Mouse (Mus musculus) right cerebral cortex, postnatal 4 days (tissue): ENCODE results near the gene Rapgef4.

Experiments used
- DNase-seq: peaks from one replicate; pipeline ENCODE4 v3.0.0-alpha.2; 2022

Gene Rapgef4

DNA sequence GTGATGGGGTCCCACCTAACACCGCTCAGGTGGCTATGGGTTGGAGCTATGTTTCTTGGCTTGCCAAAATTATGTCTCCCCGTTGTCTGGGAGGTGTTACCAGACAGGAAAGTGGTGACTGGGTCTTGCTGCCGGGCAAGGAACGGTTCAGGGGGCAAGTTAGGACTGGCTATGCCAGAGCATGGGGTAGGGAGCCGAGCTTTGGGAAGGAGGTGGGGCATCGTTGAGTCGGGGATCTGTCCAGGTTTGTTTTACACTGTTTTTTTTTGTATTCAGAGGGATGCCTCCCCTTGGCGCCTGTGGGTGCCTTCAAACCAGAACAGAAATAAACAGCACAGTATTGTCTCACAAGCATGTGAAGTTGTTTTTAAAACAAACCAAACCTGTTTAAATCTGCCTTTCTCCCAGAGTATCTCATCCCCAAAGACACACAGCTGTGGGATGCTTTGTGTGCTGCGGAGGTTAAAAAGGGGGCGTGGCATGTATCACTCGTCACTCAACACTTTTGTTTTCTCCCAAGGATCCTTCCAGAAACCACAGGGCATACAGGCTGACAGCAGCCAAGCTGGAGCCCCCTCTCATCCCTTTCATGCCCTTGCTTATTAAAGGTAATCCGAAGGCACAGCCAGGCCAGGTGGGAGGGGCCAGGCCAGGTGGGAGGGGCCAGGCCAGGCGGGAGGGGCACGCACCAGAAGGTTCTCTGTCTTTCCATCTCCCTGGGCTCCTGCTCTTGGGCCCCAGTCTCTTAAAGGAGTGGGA is 260.9 kb downstream of the Rapgef4 start:
- no peak for DNase-seq

DNA sequence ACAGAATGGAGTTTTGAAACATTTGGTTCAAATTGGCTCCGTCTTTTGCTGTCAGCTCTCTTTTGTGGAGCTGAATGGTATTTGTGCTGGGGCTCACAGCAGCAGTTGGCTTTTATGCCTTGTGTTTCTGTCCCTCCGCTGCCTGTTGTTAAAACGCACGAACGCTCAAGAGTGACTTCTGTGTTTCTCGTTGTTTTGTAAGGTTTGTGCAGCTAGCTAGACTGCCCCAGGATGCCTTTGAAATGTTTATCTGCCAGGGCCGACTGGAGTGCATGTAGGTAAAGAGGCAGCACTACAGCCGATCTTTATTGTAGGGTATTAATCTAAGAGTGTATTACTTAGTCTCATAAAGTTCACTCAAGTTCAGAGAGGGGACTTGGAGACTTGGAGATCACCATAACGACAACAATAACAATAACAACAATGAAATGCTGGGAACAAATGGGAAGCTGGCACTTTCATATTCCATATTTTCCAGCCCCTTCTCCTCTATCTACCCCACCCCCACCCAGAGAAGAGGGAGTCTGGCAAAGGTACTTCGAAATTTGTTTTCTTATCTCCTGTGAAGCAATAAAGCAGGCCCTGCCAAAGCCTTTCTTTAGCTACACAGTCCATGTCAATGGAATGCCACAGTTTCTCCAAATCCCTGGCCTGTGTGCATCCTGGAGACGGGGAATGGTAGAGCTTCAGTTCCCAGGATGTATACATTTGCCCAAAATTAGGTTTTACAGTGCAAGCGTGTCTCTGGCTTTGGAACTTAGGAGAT is 262.1 kb downstream of the Rapgef4 start:
- DNase-seq, result no peak

DNA sequence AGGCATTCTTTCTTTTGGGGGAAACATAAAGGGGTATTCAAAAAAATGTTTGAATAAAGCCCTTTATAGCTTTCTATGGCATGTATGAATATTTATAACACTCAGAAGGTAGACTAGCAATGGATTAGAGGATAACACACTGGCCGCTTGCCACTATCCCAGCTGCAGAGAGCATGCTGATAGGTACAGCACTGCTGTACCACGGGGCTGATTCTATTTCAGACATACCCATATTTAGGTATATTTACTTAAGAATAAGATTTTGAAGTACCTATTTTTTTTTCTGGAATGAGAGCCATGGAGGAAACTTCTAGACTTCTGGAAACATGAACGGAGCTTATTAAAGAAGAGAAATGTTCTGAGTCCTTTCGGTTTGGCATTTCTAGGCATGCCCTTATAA is 264.6 kb downstream of the Rapgef4 start:
- DNase-seq, result no peak

DNA sequence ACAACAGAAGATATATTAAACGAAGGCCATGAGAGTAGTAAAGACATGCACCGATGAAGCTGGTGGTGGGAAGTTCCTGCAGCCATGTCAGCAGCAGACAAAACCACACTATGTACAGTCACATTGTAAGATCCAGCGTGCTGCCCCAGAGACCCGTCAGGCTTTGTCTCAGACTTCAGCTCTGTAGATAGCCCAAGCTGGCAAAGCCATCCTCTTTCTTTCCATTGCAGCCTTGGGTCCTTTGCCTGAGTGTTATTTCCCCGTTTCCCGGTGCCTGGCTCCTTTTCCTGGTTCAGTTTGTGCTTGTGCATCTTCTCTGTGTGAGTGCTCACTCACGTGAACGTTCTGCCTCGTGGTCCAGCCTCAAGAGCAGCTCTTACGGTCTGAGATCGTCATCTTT is 265.3 kb downstream of the Rapgef4 start:
- DNase-seq, result no peak

DNA sequence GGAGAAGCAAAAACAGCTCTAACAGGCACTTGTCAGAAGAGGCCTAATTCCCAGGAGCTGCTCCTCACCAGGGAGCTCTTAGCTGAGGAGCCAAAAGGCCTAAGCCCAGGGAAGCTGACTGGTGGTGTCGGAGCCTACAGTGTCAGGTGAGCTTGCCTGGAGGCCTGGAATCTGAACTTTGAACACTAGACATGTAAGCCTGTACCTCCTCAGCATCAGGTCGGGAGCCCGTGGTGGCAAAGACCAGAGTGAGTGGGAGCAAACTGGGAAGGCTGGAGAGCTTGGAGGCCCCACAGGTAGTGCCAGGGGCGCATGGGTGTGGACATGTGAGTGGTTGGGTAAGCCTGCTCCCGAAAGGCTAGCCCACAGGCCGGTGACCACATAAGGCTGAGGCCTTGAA is 266.8 kb downstream of the Rapgef4 start:
- no peak for DNase-seq

DNA sequence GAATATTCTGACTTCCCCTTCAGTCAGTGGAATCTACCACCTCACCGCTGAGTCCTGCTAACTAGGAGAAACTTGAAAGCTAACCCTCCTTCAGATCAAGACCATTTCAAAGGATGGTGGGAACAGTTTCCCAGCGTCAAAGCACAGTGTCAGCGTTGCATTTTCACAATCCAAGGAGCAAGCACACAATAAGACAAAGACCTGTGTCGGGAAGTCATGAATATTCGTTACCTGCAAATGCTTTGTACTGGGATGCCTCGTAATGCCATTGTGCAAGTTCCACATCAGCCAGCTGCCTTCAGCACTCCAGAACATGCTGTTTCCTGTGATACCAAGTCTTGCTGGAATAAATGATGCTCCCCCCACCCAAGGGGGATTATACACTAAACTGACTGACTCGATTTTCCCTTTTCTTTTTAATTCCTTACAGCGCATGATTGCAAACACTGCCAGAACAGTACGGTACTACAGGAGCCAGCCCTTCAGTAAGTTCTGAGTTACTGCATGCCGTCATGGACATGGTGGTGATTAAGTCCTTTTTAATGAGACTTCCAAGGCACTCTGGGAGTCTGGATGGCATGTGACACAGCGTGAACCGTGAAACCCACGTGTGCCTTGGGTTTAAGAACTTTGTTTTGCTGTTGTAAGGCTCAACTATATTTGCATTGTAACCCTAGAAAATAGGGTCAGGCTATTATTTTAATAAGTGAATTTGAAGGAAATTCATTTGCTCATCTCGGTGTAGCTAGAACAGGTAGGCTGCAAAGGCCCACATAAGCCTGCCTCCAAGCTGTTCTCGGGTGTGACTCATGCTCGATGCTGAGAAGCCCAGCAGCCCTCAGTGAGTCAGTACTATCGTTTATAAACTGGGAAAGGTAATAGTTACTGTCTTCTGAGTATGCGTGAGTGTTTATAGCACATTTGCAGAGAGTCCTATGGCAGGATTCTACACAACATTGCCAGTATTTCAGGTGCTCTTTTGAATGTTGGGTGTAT is 271.8 kb downstream of the Rapgef4 start:
- DNase-seq, result no peak

DNA sequence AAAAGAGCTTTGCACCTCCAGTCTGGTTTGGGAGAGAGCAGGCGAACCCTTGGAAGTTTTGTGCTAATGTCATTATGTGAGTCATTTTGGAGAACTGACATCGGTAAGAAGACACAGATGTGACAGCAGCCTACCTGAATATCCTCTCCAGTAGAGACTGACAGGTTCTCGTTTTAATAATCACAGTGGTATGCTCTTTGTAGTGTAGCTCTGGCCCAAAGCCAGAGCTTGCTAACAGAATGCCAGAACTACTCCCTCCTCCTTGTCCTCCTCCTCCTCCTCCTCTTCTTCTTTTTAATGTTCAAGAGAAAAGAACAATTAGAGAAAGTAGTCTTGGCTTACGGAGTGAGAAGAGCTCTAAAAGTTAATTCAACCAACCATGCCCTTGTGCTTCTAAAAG is 272.8 kb downstream of the Rapgef4 start:
- no peak for DNase-seq

DNA sequence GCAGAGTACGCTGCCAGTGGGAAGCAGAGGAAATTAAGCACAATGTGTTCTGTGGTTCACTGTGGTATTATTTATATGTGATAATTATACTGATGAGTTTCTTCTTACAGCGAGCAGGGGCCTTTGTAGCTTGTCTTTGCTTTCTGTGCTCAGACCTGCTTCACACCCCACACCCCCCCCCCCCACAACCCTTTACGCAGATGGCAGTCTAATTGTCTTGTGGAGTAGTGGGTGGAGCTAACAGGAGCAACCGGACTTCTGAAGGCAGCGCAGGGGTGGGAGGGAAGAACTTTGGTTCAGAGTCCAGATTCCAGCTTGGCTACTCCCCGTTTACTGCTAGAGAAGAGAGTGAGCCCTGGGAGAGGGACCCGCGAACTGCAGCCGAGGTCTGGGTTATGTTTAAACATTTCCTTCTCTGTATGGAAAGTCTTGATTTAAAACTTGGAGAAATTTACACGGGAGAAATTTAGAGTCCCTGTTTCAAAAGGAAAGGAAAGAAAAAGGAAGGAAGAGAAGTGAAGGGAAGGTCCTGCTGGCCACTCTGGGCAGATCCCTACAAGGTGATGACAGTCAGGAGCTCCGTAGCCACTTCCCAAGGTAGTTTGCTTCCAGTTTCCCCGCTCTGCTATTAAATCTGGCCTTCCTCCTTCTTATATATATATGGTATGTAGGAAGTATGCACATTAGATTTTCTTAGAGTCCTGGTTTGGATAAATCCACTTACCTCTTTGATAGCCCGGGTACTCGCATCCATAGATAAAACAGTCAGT is 274.0 kb downstream of the Rapgef4 start:
- DNase-seq, result no peak

DNA sequence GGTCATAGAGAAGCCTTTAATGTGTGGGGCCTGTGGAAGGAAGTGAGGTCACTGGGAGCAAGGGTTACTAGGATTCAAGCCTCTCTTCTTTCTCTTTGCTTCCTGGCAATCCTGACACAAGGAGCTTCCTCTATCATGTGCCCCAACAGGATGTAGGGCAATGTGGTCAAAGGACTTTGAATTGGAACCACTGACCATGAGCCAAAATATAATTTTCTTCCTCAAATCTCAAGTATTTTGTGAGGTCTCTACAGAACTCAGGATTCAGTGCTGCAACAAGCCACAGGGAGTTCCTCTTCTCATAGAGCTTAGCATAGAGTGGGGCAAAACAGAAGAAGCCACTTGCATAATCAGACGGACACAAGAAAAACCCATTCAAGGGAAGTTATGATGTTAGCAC is 279.7 kb downstream of the Rapgef4 start:
- DNase-seq, result no peak

DNA sequence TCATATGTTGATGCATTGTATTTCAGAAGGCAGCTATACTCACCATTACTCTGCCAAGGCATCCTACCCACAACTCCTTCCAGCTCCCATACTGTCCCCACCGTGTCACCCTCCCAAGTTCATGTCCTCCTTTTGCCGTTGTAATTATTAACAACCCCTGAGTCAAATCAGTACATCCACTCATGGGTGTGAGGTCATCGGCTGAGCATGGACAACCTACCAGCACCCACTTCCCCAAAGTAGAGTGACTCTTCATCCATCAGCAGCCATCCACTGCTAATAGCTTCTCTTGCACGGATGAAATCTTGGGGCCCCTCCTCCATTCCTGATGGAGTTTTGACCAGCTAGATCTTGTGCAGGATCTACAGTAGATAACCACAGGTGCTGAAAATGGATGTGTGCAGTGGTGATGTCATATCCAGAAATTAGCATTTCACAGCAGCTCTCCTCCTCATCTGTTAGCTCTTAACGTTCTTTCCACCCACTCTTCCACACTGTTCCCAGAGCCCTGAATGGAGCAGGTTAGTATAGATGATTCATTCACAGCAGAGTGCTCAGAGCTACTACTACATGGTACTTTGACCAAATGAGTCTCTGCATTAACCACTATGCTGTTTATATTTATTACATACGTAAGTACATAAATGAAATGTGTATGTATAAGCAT is 281.9 kb downstream of the Rapgef4 start:
- DNase-seq, result no peak

DNA sequence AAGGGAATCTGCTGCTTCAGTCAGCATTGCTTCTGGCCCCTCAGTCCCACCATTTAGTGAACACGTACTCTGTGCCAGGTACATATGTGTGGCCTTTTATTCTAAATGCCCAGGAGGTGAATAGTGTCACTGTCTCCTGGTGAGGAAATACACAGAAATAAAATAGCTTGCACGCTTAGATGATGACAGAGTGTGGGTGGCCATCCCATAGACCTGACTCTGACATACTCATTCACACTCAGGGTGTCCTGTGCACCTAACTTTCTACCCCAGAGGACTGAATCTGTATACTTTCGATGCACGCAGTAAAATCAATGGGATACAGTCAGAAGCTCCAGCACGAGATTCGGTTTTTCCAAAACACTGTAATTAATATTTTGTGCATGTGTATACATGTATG is 286.4 kb downstream of the Rapgef4 start:
- DNase-seq, result no peak

DNA sequence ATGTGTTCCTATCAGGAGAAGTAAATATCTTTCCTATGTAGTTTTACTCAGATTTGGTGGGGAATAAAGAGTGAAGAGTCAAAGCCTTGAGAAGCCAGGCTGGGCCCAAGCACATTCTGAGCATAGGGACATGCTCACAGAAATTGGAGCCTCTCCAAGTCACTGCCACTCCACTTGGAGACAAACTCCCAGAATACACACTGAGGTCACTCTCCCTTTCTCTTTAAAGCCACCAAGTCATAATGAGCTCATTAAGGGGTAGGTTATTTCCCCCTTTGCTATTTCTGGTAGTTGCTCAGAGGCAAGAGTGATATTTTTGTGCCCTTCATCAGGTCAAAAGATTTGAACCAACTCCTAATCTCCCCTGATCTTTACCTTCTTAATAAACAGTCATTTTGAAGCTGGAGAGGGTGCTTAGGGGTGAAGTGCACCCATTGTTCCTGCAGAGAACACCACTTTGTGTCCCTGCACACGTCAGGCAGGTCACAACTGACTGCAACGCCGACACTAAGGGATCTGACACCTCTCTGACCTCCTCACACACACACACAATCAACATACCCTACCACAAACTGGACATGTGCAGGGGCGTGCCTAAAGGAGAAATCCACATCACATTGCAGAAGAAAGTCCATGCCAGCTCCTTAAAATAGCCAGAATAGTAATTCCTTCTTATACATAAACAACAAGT is 288.8 kb downstream of the Rapgef4 start:
- no peak for DNase-seq

DNA sequence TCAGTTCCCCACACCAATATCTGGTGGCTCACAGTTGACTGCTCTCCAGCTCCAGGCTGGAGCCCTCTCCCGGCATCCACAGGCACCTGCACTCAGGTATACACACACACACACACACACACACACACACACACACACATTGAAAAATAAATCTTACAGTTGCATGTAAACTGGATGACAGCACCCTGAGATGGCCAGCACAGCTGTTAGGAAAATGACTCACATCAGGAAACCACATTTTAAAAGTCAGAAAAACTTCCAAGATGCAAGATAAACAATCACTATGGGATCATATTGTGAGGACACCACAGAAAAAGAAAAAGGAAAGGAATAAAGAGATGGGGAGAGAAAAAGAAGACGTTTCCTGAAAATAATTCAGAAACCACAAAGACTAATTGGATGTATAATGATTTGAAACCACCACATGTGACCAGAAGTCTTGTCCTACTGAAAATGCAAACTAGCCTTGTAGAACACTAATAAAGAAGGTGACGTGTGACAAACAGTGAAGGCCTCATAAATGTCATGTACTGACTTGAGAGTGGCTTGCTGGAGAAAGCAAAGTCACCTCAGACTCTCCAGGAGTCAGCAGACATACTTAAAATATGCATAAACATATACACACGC is 297.3 kb downstream of the Rapgef4 start:
- DNase-seq, result no peak

DNA sequence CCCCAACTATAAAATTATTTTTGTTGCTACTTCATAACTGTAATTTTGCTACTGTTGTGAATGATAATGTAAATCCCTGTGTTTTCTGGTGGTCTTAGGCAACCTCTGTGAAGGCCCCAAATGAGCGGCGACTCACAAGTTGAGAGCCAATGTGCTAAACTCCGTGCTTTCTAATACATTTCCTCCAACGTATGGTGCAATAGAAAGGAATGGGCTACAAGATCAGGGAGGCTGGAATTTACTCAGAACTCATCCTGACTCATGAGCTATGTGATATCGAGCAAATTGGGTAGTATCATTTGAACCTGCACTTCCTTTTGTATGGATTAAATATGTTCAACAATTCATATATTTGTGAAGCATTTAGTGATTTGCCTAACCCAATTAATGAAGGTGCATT is 299.5 kb downstream of the Rapgef4 start:
- no peak for DNase-seq

DNA sequence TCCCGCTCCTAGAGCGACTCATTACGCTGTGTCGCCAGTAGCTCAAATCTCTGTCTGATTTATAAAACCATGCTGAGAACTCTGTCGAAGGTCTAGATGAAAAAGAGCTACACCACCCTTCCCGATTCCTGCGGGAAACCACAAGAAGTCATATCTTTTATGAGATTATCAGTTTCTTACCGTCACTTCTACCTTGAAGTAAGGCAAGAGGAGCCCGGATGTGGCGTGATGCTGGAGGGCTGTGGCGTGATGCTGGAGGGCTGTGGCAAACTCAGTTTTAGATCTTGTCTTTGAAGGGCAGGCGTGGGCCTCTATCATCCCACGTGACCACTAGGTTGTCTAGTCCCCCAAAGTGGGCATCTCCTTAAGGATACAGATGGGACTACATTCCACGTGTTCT is 300.9 kb downstream of the Rapgef4 start:
- DNase-seq, result no peak

DNA sequence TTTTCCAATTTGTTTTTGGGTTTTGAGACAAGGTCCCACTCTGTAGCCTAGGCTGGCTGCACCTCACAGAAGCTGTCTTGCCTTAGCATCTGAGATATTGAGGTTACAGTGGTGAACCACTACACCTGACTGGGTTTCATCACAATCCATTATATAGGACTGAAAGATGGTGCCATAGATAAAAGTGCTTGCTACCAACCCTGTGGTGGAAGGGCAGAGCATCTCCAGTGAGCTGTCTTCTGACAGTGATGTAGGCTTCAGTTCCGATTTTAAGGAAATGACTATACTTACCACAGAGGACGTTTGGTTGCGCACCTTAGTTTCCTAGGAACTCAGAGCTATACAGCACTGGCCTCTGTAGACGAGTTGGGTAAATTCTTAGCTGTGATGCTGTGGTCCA is 301.7 kb downstream of the Rapgef4 start:
- no peak for DNase-seq

DNA sequence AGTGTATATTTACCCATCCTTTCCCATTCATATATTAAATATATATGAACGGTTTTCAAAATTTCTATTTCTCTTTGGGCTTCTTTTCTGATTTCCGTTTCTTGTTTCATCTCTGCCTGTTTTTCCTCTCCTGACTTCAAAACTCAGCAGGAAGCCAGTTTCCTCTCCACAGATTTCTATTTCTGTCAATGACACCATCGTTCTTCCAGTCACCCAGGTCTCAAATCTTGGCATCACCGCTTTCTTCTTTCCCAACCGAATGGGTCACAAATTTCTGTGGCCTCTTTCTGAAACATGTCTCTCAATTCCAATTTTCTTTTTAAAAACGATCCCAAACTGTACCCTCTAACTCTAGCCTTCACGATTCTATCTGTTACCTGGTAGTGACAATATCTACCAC is 303.6 kb downstream of the Rapgef4 start:
- DNase-seq, result no peak

DNA sequence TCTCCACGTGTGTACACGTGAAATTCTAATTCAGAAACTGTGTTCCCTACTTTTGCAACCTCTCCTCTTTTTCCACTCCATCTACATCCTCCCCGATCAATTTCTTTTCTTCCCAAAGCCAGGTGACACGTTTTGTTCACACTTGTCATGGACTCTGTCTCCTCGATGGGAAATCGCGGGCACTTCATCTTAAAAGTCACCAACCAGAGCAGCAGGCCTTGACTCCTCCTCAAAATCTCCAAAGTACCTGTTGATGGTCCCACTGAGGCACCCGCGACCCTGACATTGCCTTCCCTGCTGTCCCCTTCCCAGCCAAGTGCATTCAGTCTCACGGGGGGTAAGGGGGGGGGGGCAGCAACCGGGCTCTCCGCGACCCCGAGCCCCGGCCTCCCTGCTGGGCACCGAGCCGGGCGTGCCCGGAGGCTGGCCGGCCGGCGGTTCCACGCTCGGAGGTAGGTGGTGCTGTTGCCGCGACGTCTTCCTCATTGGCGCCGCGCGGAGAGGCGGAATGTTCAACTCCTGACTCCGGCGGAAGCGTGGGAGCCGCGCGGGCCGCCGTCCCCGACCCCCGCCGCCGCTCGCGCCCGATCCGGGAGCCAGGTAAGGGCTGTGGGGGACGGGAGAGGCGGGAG is 304.3 kb downstream of the Rapgef4 start, which contains the start of gene Map3k20:
Gene Map3k20, plus strand, starts transcription at position 382 of the 632 bp plus-strand sequence.
- peak; percentile 61 for DNase-seq

DNA sequence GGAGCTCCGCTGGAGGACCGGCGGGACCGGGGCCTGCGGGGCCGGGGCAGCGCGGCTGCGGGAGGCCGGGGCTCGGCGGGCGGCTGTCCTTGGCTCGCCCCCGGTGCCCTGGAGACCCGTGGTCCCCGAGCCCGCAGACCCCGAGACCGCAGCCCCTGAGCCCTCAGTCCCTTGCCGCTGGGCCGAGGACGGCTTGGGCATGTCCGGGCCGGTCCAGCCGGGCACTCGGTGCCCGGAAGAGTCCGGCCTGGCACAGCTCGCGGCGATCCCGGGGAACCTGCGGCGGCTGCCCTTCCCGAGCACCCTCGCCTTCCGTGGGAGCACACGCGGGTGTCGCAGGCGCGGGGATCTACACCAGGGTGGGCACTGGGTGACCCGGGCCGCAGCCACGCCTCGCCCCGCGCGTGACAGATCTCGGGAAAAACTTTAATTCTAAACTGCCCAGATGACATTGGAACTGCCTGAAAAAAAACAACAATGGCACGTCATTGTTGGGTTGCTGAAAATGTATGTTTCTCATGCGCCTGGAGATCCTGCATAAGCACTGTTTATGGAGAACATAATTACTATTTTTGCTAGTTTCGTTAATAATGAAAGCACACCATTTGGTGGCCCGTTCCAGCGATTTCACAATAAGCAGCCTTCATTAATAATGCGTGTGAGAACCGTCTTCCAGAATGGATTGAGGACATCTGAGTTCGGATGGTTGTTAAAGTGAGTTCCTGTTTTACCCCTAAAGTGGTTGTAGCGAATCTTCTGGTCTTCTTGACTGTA is 305.0 kb downstream of the Rapgef4 start:
- peak; percentile 10 for DNase-seq
